Mouse (Mus musculus) thymus, adult 2 months (tissue): Measurements from ENCODE around the gene Grin3b.

ENCODE experiments used
- CTCF ChIP-seq: fragments of 200-500 bp; IDR thresholded peaks from 2 replicates; pipeline ENCODE4 v1.5.1; 2012; ENCODE audit warnings: mild to moderate bottlenecking, control low read depth, low read length, moderate library complexity, borderline replicate concordance; ENCODE audit not compliant: control insufficient read depth, poor library complexity, insufficient read depth; ENCODE audit errors: extremely low read depth
- POLR2A ChIP-seq: fragments of 200-500 bp; IDR thresholded peaks from 2 replicates; pipeline ENCODE4 v1.6.1; 2012; ENCODE audit warnings: mild to moderate bottlenecking, low read length, control low read depth, moderate library complexity; ENCODE audit not compliant: control insufficient read depth, poor library complexity, insufficient read depth; ENCODE audit errors: extremely low read depth

GRCm38 (mm10) chr10:80020603-80021319, 50.2 kb downstream of the Grin3b start:
- TF ChIP-seq CTCF (0 out of 2 replicates have a peak, but pooled peaks have one; percentile 10), POLR2A (no peak)
